Mouse (Mus musculus) retina, adult 2 months (tissue): Measurements from ENCODE around the gene Epha2.

Experiments
- DNase-seq: peaks from one replicate; pipeline ENCODE4 v3.0.0-alpha.2; 2012; ENCODE audit warnings: low read depth, low spot score

The Epha2 gene

GRCm38 (mm10) chr4:141303402-141304222, 2.6 kb downstream of the Epha2 start:
- DNase-seq = no peak

GRCm38 (mm10) chr4:141304223-141304611, 3.2 kb downstream of the Epha2 start:
- no peak for DNase-seq

- DNase-seq = no peak
Measured at GRCm38 (mm10) chr4:141306057-141306456, 5.0 kb downstream of the Epha2 start.

- DNase-seq = no peak
Measured at GRCm38 (mm10) chr4:141308381-141308780, 7.3 kb downstream of the Epha2 start.

GRCm38 (mm10) chr4:141308857-141309772, 8.1 kb downstream of the Epha2 start:
- DNase-seq = no peak

- DNase-seq = no peak
Measured at GRCm38 (mm10) chr4:141309773-141310145, 8.7 kb downstream of the Epha2 start.

GRCm38 (mm10) chr4:141310191-141310606, 9.2 kb downstream of the Epha2 start:
- no peak for DNase-seq

GRCm38 (mm10) chr4:141311078-141311477, 10.0 kb downstream of the Epha2 start:
- no peak for DNase-seq

GRCm38 (mm10) chr4:141311506-141311905, 10.5 kb downstream of the Epha2 start:
- no peak for DNase-seq

- no peak for DNase-seq
Measured at GRCm38 (mm10) chr4:141311908-141312307, 10.9 kb downstream of the Epha2 start.

- no peak for DNase-seq
Measured at GRCm38 (mm10) chr4:141312513-141313131, 11.6 kb downstream of the Epha2 start.

GRCm38 (mm10) chr4:141313481-141313880, 12.4 kb downstream of the Epha2 start:
- DNase-seq = no peak

- DNase-seq = no peak
Measured at GRCm38 (mm10) chr4:141313924-141314323, 12.9 kb downstream of the Epha2 start.

- DNase-seq = no peak
Measured at GRCm38 (mm10) chr4:141314745-141315144, 13.7 kb downstream of the Epha2 start.

GRCm38 (mm10) chr4:141316023-141316422, 15.0 kb downstream of the Epha2 start:
- no peak for DNase-seq

- no peak for DNase-seq
Measured at GRCm38 (mm10) chr4:141316498-141317180, 15.6 kb downstream of the Epha2 start.

GRCm38 (mm10) chr4:141317914-141318313, 16.9 kb downstream of the Epha2 start:
- no peak for DNase-seq

GRCm38 (mm10) chr4:141322526-141322925, 21.5 kb downstream of the Epha2 start:
- no peak for DNase-seq

- no peak for DNase-seq
Measured at GRCm38 (mm10) chr4:141324771-141325191, 23.7 kb downstream of the Epha2 start.

- no peak for DNase-seq
Measured at GRCm38 (mm10) chr4:141325636-141326035, 24.6 kb downstream of the Epha2 start.

GRCm38 (mm10) chr4:141327075-141327474, 26.0 kb downstream of the Epha2 start:
- no peak for DNase-seq
